In the genomic region with DNA sequence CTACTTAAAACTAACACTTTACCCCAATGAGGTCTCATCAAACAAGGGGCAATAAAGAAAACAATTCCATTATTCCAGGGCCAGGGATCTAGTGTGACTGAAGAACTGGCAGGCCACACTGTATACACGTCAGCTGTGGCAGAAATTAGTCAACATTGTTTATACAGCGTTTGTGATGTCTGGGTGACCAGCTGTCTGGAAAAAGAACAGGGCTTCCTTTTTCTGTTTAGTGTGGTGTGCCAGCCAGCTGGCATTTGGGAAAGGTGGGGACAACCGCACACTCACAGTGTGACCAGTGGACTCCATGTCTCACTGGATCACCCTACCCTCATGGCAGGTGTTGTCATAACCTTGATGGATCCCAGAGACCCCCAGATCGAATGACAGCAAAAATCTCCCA, we compare ENCODE assay signal across 10 mouse cellular contexts.
A peak's percentile ranks its signal among the peaks of the same experiment; 100 is the strongest.
DNase-seq lines count a peak whose midpoint lies in the region.
"Had no signal": no experiment of that assay in that cellular context is flagged by ENCODE, and none has a peak within 500 bp of the region (broad histone marks: within the 10 kb centered on the region; RNA-seq: fewer than 3 reads in every experiment).

No protein-coding gene starts in this region.

- DNase-seq in cerebellum, adult 9-10 months, result peak; percentile 1
- DNase-seq in cerebellum, adult 18-20 months, result no peak
- DNase-seq in layer of hippocampus, adult 11-12 months (ENCODE audit: low spot score), result peak; percentile 53
- no peak for DNase-seq in layer of hippocampus, postnatal 36 days
- DNase-seq in heart, postnatal 36 days, result peak; percentile 25 to 40
- peak; percentile 60 for DNase-seq in lung, postnatal 36 days
- no peak for DNase-seq in spleen, postnatal 4 days (ENCODE audit: low spot score in 2 of 2)
- no peak for DNase-seq in cerebellum, postnatal 14 days
- DNase-seq: adrenal gland, postnatal 25 days; kidney, postnatal 25 days had no signal

- intact Hi-C loops in heart, postnatal 36 days (cut with DNase I), result no loop called here

Comparison
In these comparisons a context has a peak if more than half of its experiments do, and no peak if none do; other contexts are left out.
1. DNase-seq: peak in cerebellum, adult 9-10 months (single experiment), layer of hippocampus, adult 11-12 months (single experiment), heart, postnatal 36 days (2 of 2) and lung, postnatal 36 days (single experiment); none in cerebellum, adult 18-20 months (0 of 2), layer of hippocampus, postnatal 36 days (0 of 2), spleen, postnatal 4 days (0 of 2) and cerebellum, postnatal 14 days (0 of 2).